Mouse (Mus musculus) kidney, embryonic 14.5 days (tissue): ENCODE measurements around the gene Lpgat1. TPM values are rescaled to one million over a fixed set of nuclear protein-coding genes. Genes with fewer than 3 reads are reported as not detected.

ENCODE experiments used
- ATAC-seq: fragments of 200-750 bp; cut with Nextera tagmentation; 2 replicates; pipeline ENCODE4 v1.8.0; 2017; ENCODE audit warnings: moderate number of reproducible peaks, mild to moderate bottlenecking, moderate TSS enrichment, moderate library complexity; ENCODE audit not compliant: low FRiP score, low TSS enrichment
- H3K27ac ChIP-seq: fragments of 300-500 bp; sonication (generic); 2 replicates; pipeline ENCODE4 v1.5.1; 2014; ENCODE audit warnings: low read depth, mild to moderate bottlenecking, low read length, moderate library complexity, mixed read lengths
- H3K27me3 ChIP-seq: fragments of 300-500 bp; sonication (generic); 2 replicates; pipeline ENCODE4 v1.6.1; 2014; ENCODE audit warnings: mild to moderate bottlenecking, low read length; ENCODE audit not compliant: control insufficient read depth, insufficient read depth
- H3K36me3 ChIP-seq: fragments of 300-500 bp; sonication (generic); 2 replicates; pipeline ENCODE4 v1.6.1; 2014; ENCODE audit warnings: low read length, mixed read lengths; ENCODE audit not compliant: control insufficient read depth, insufficient read depth
- H3K4me1 ChIP-seq: fragments of 300-500 bp; sonication (generic); 2 replicates; pipeline ENCODE4 v1.6.1; 2014; ENCODE audit warnings: low read length, mixed read lengths; ENCODE audit not compliant: control insufficient read depth, insufficient read depth
- H3K4me2 ChIP-seq: fragments of 300-500 bp; sonication (generic); replicated peaks from 2 replicates; pipeline ENCODE4 v1.6.1; 2014; ENCODE audit warnings: low read depth, mild to moderate bottlenecking, low read length
- H3K4me3 ChIP-seq: fragments of 300-500 bp; sonication (generic); 2 replicates; pipeline ENCODE4 v1.5.1; 2014; ENCODE audit warnings: mild to moderate bottlenecking, low read length
- H3K9ac ChIP-seq: fragments of 300-500 bp; sonication (generic); 2 replicates; pipeline ENCODE4 v1.6.1; 2014; ENCODE audit warnings: low read depth, mild to moderate bottlenecking, low read length, moderate library complexity
- H3K9me3 ChIP-seq: fragments of 300-500 bp; sonication (generic); 2 replicates; pipeline ENCODE4 v1.6.1; 2016; ENCODE audit warnings: low read length; ENCODE audit not compliant: control insufficient read depth
- WGBS: fragments of 180-500 bp; shearing (Covaris S2); extraction: QIAGEN DNeasy Blood & Tissue Kit; methylation state at CpG from one replicate; pipeline ENCODE4 v1.1.7; 2014; 5-methylcytosine and 5-hydroxymethylcytosine counted together
- polyA plus RNA-seq: library from polyadenylated mRNA; unstranded; fragments of >200 nt; fragmentation: Nextera tagmentation; extraction: Ambion mirVana; gene quantifications from 2 replicates; pipeline ENCODE4 v1.2.1, GENCODE M21; 2014

Gene Lpgat1
- polyA plus RNA-seq, 1 experiment from 2014 or later: 30.4 TPM

DNA sequence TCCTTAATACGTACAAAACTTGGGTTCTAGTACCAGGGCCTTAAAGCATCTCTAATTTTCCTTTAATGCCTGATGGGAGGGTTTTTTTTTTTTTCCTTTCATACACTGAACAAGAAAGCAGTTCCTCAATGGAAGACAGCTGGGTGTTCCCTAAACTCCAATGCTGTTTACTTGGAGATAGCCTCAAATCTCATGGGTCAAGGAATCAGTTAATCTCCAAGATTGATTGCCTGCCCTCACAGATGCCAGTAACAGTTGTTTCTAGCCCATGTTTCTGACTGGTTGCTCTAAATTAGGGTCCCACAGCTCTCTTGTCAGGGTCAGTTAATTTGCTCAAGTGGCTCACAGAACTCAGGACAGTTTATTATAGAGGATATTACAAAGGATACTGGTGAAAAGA is 30.8 kb downstream of the Lpgat1 start:
- H3K36me3 ChIP-seq: peaks cover 5% of the 10 kb centered on the region
- H3K27ac ChIP-seq: no peak overlapping the region
- no peak overlapping the region for H3K4me3 ChIP-seq
- no peaks in the 10 kb centered on the region for H3K27me3 ChIP-seq
- no peak for ATAC-seq
- no peaks in the 10 kb centered on the region for H3K9me3 ChIP-seq
- WGBS: 29% methylated on average over 1 of the region's 1 CpGs
- peaks cover 2% of the 10 kb centered on the region; the same call in 1 of the 2 replicates for H3K4me1 ChIP-seq
- H3K9ac ChIP-seq: no peak overlapping the region
- H3K4me2 ChIP-seq: no peak overlapping the region

GRCm38 (mm10) chr1:191756520-191757199 is 39.0 kb downstream of the Lpgat1 start:
- ATAC-seq: no peak
- no peak overlapping the region for H3K27ac ChIP-seq
- H3K4me2 ChIP-seq: no peak overlapping the region
- WGBS: 98% methylated on average over 3 of the region's 3 CpGs
- no peaks in the 10 kb centered on the region for H3K9me3 ChIP-seq
- no peak overlapping the region for H3K4me3 ChIP-seq
- peaks cover 32% of the 10 kb centered on the region for H3K36me3 ChIP-seq
- no peaks in the 10 kb centered on the region for H3K4me1 ChIP-seq
- H3K27me3 ChIP-seq: no peaks in the 10 kb centered on the region
- no peak overlapping the region for H3K9ac ChIP-seq

DNA sequence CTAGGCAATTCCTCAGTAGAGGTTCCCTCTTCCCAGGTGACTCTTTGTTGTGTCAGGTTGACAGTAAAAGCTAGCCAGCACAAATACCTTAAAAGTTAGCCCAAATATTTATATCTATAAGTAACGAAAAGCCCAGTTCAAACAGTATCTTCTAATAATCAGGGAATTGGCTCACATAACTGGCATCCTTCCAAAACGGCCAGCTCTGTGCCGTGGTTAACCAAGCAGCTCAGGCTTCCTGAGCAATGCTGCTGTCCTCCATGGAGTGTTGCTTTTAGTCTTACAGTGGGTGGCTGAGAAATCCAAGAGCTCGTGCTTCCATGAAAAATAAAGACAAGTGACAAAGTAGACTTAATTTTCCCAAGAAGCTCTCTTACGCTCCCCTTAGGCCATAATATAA is 56.5 kb downstream of the Lpgat1 start:
- Histone ChIP-seq H3K27ac (no peak overlapping the region), H3K9me3 (no peaks in the 10 kb centered on the region), H3K4me2 (no peak overlapping the region), H3K9ac (no peak overlapping the region), H3K36me3 (peaks cover 41% of the 10 kb centered on the region), H3K27me3 (no peaks in the 10 kb centered on the region), H3K4me1 (no peaks in the 10 kb centered on the region), H3K4me3 (no peak overlapping the region)
- no peak for ATAC-seq
- WGBS: 78% methylated on average over 5 of the region's 5 CpGs

- H3K27me3 ChIP-seq: no peaks in the 10 kb centered on the region
- no peak overlapping the region for H3K4me3 ChIP-seq
- H3K36me3 ChIP-seq: peaks cover 47% of the 10 kb centered on the region
- no peak overlapping the region for H3K9ac ChIP-seq
- 92% methylated on average over 8 of the region's 8 CpGs for WGBS
- H3K9me3 ChIP-seq: no peaks in the 10 kb centered on the region
- no peak overlapping the region for H3K4me2 ChIP-seq
- H3K27ac ChIP-seq: no peak overlapping the region
- ATAC-seq: no peak
- H3K4me1 ChIP-seq: no peaks in the 10 kb centered on the region
Measured at GRCm38 (mm10) chr1:191775116-191775515, 57.5 kb downstream of the Lpgat1 start.

GRCm38 (mm10) chr1:191777521-191777920 is 59.9 kb downstream of the Lpgat1 start:
- Histone ChIP-seq H3K9ac (no peak overlapping the region), H3K4me2 (no peak overlapping the region), H3K27ac (no peak overlapping the region), H3K36me3 (peaks cover 60% of the 10 kb centered on the region), H3K4me3 (no peak overlapping the region), H3K9me3 (no peaks in the 10 kb centered on the region), H3K27me3 (no peaks in the 10 kb centered on the region), H3K4me1 (no peaks in the 10 kb centered on the region)
- ATAC-seq: no peak
- 59% methylated on average over 8 of the region's 8 CpGs for WGBS

DNA sequence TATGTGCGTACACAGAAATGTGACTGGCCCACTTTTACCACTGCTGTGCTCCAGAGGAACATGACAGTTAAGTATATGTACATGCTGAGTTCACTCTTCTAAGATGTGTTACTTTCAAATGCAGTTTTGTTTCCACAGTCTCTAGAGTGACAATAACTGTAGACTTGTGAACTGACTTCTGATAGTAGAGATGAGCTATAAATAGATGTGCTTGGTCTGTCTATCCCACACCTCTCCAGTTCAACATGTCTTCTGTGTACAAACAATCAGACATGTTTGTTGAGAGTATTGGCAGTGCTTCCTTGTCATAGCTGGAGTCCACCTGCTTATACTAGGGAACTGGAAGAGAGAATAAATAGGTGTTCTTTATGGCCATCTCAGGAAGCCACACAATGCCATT is 62.8 kb downstream of the Lpgat1 start:
- Histone ChIP-seq H3K36me3 (peaks cover 43% of the 10 kb centered on the region), H3K4me1 (no peaks in the 10 kb centered on the region), H3K4me2 (no peak overlapping the region), H3K4me3 (no peak overlapping the region), H3K27ac (no peak overlapping the region), H3K9ac (no peak overlapping the region), H3K27me3 (no peaks in the 10 kb centered on the region), H3K9me3 (no peaks in the 10 kb centered on the region)
- no peak for ATAC-seq
- 94% methylated on average over 1 of the region's 1 CpGs for WGBS

DNA sequence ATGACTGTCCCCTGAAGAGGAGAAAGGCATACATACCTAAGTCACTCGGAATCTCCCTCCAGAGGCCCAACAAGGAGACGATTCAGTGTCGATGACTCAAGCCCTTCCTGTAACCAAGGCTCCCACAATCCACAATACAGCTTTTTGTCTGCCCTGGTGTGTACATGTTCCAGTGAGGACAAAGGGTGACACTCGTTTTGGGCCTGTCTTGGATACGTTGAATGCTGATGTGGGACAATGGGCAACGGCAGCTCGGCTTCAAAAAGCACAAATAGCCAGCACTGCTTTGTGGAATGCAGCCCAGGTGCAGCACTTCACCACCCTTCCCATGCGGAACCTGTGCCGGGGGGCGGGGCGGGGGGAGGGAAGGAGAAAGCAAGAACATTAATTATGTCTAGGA is 67.5 kb downstream of the Lpgat1 start:
- Histone ChIP-seq H3K9ac (no peak overlapping the region), H3K9me3 (0 out of 2 replicates have a peak, but pooled peaks cover 3% of the 10 kb centered on the region), H3K4me2 (no peak overlapping the region), H3K27me3 (no peaks in the 10 kb centered on the region), H3K36me3 (peaks cover 13% of the 10 kb centered on the region), H3K4me3 (no peak overlapping the region), H3K27ac (no peak overlapping the region), H3K4me1 (no peaks in the 10 kb centered on the region; the same call in 1 of the 2 replicates)
- WGBS: 70% methylated on average over 11 of the region's 11 CpGs
- no peak for ATAC-seq

- Histone ChIP-seq H3K4me2 (no peak overlapping the region), H3K4me3 (no peak overlapping the region), H3K9me3 (0 out of 2 replicates have a peak, but pooled peaks cover 3% of the 10 kb centered on the region), H3K27me3 (no peaks in the 10 kb centered on the region), H3K9ac (no peak overlapping the region), H3K27ac (no peak overlapping the region), H3K4me1 (no peaks in the 10 kb centered on the region; the same call in 1 of the 2 replicates), H3K36me3 (peaks cover 4% of the 10 kb centered on the region; the same call in 1 of the 2 replicates)
- 51% methylated on average over 6 of the region's 6 CpGs for WGBS
- no peak for ATAC-seq
Measured at GRCm38 (mm10) chr1:191786255-191786654, 68.6 kb downstream of the Lpgat1 start.

- no peaks in the 10 kb centered on the region for H3K27me3 ChIP-seq
- peak; percentile 39; the same call in 1 of the 2 replicates for ATAC-seq
- no peak overlapping the region for H3K9ac ChIP-seq
- H3K27ac ChIP-seq: no peak overlapping the region
- H3K4me1 ChIP-seq: no peaks in the 10 kb centered on the region; the same call in 1 of the 2 replicates
- H3K4me2 ChIP-seq: no peak overlapping the region
- 0 out of 2 replicates have a peak, but pooled peaks cover 3% of the 10 kb centered on the region for H3K9me3 ChIP-seq
- no peaks in the 10 kb centered on the region for H3K36me3 ChIP-seq
- no peak overlapping the region for H3K4me3 ChIP-seq
- 55% methylated on average over 3 of the region's 4 CpGs for WGBS
Measured at GRCm38 (mm10) chr1:191787379-191787778, 69.7 kb downstream of the Lpgat1 start.
